Mouse (Mus musculus): Measurements from ENCODE around the gene Klhdc2. TPM values are rescaled to one million over a fixed set of nuclear protein-coding genes. Genes with fewer than 3 reads are reported as not detected.

Klhdc2 gene
- polyA plus RNA-seq, 1 experiment from 2014 or later: 288 TPM

- WGBS: 92% methylated on average over 8 of the region's 8 CpGs
- Histone ChIP-seq H3K27ac (replicated peaks) (no peak overlapping the region), H3K27me3 (no peaks in the 10 kb centered on the region), H3K9me3 (no peaks in the 10 kb centered on the region), H3K4me2 (replicated peaks) (no peak overlapping the region), H3K4me1 (no peaks in the 10 kb centered on the region), H3K36me3 (no peaks in the 10 kb centered on the region), H3K4me3 (no peak overlapping the region), H3K9ac (replicated peaks) (no peak overlapping the region)
- ATAC-seq (replicated peaks): no peak
These were observed 8.9 kb upstream of the Klhdc2 start for GRCm38 (mm10) chr12:69287535-69287934.

GRCm38 (mm10) chr12:69288699-69289098 lies 7.8 kb upstream of the Klhdc2 start:
- Histone ChIP-seq H3K9ac (replicated peaks) (no peak overlapping the region), H3K4me1 (no peaks in the 10 kb centered on the region), H3K9me3 (no peaks in the 10 kb centered on the region), H3K4me3 (no peak overlapping the region), H3K36me3 (no peaks in the 10 kb centered on the region), H3K27ac (replicated peaks) (no peak overlapping the region), H3K4me2 (replicated peaks) (no peak overlapping the region), H3K27me3 (no peaks in the 10 kb centered on the region)
- ATAC-seq (replicated peaks): no peak
- 79% methylated on average over 9 of the region's 9 CpGs for WGBS

GRCm38 (mm10) chr12:69292401-69292800 lies 4.1 kb upstream of the Klhdc2 start:
- no peak overlapping the region for H3K4me2 ChIP-seq (replicated peaks)
- no peaks in the 10 kb centered on the region for H3K27me3 ChIP-seq
- 85% methylated on average over 6 of the region's 6 CpGs for WGBS
- ATAC-seq (replicated peaks): no peak
- no peak overlapping the region for H3K9ac ChIP-seq (replicated peaks)
- H3K4me3 ChIP-seq: no peak overlapping the region
- no peaks in the 10 kb centered on the region for H3K36me3 ChIP-seq
- H3K27ac ChIP-seq (replicated peaks): no peak overlapping the region
- peaks cover 8% of the 10 kb centered on the region for H3K4me1 ChIP-seq
- no peaks in the 10 kb centered on the region for H3K9me3 ChIP-seq

- Histone ChIP-seq H3K36me3 (no peaks in the 10 kb centered on the region), H3K4me2 (replicated peaks) (no peak overlapping the region), H3K27me3 (no peaks in the 10 kb centered on the region)
These were observed 2.7 kb upstream of the Klhdc2 start for GRCm38 (mm10) chr12:69293815-69294214.

GRCm38 (mm10) chr12:69294936-69295335 lies 1.5 kb upstream of the Klhdc2 start:
- ATAC-seq (replicated peaks): no peak
- WGBS: 88% methylated on average over 2 of the region's 2 CpGs
- H3K9ac ChIP-seq (replicated peaks): no peak overlapping the region

More at GRCm38 (mm10) chr12:69293815-69294214, 2.7 kb upstream of the Klhdc2 start:
- no peak overlapping the region for H3K4me3 ChIP-seq
- H3K9ac ChIP-seq (replicated peaks): no peak overlapping the region
- H3K4me1 ChIP-seq: peaks cover 15% of the 10 kb centered on the region
- H3K27ac ChIP-seq (replicated peaks): no peak overlapping the region
- 61% methylated on average over 2 of the region's 2 CpGs for WGBS
- no peaks in the 10 kb centered on the region for H3K9me3 ChIP-seq
- ATAC-seq (replicated peaks): no peak

GRCm38 (mm10) chr12:69295651-69296050 lies 830 bp upstream of the Klhdc2 start:
- peak overlapping the region; percentile 98 for H3K9ac ChIP-seq (replicated peaks)
- WGBS: 89% methylated on average over 4 of the region's 4 CpGs
- peak overlapping the region; percentile 54 for H3K4me2 ChIP-seq (replicated peaks)
- H3K27me3 ChIP-seq: no peaks in the 10 kb centered on the region
- peak overlapping the region; percentile 95 for H3K27ac ChIP-seq (replicated peaks)
- peak overlapping the region; percentile 90 for H3K4me3 ChIP-seq
- peaks cover 8% of the 10 kb centered on the region for H3K36me3 ChIP-seq
- ATAC-seq (replicated peaks): no peak
- no peaks in the 10 kb centered on the region for H3K9me3 ChIP-seq
- H3K4me1 ChIP-seq: peaks cover 23% of the 10 kb centered on the region

More at GRCm38 (mm10) chr12:69294936-69295335, 1.5 kb upstream of the Klhdc2 start:
- peaks cover 1% of the 10 kb centered on the region; the same call in 1 of the 2 replicates for H3K36me3 ChIP-seq
- H3K27me3 ChIP-seq: no peaks in the 10 kb centered on the region
- no peaks in the 10 kb centered on the region for H3K9me3 ChIP-seq
- H3K4me1 ChIP-seq: peaks cover 23% of the 10 kb centered on the region
- no peak overlapping the region for H3K4me3 ChIP-seq
- no peak overlapping the region for H3K27ac ChIP-seq (replicated peaks)
- no peak overlapping the region for H3K4me2 ChIP-seq (replicated peaks)

- WGBS: 17% methylated on average over 20 of the region's 20 CpGs
- 0 out of 2 replicates have a peak, but pooled peaks have one; percentile 9 for ATAC-seq (replicated peaks)
- peaks cover 23% of the 10 kb centered on the region for H3K4me1 ChIP-seq
- peak overlapping the region; percentile 90 for H3K4me3 ChIP-seq
- peak overlapping the region; percentile 98 for H3K9ac ChIP-seq (replicated peaks)
- peaks cover 26% of the 10 kb centered on the region for H3K36me3 ChIP-seq
- no peaks in the 10 kb centered on the region for H3K9me3 ChIP-seq
- peak overlapping the region; percentile 54 for H3K4me2 ChIP-seq (replicated peaks)
- H3K27ac ChIP-seq (replicated peaks): peak overlapping the region; percentile 95
- no peaks in the 10 kb centered on the region for H3K27me3 ChIP-seq
These were observed 1.1 kb downstream of the Klhdc2 start for GRCm38 (mm10) chr12:69297411-69298150.

GRCm38 (mm10) chr12:69298281-69298680 lies 1.8 kb downstream of the Klhdc2 start:
- Histone ChIP-seq H3K4me3 (peak overlapping the region; percentile 90), H3K27me3 (no peaks in the 10 kb centered on the region)
- ATAC-seq (replicated peaks): no peak

GRCm38 (mm10) chr12:69299231-69299630 lies 2.8 kb downstream of the Klhdc2 start:
- no peak overlapping the region for H3K4me2 ChIP-seq (replicated peaks)
- no peaks in the 10 kb centered on the region for H3K9me3 ChIP-seq
- peaks cover 23% of the 10 kb centered on the region for H3K4me1 ChIP-seq
- no peak for ATAC-seq (replicated peaks)
- no peak overlapping the region for H3K9ac ChIP-seq (replicated peaks)
- no peak overlapping the region for H3K4me3 ChIP-seq
- H3K27me3 ChIP-seq: no peaks in the 10 kb centered on the region
- peaks cover 39% of the 10 kb centered on the region for H3K36me3 ChIP-seq
- no peak overlapping the region for H3K27ac ChIP-seq (replicated peaks)
- 83% methylated on average over 12 of the region's 12 CpGs for WGBS

More at GRCm38 (mm10) chr12:69298281-69298680, 1.8 kb downstream of the Klhdc2 start:
- Histone ChIP-seq H3K27ac (replicated peaks) (no peak overlapping the region), H3K4me2 (replicated peaks) (peak overlapping the region; percentile 54), H3K9me3 (no peaks in the 10 kb centered on the region), H3K9ac (replicated peaks) (no peak overlapping the region), H3K4me1 (peaks cover 23% of the 10 kb centered on the region), H3K36me3 (peaks cover 31% of the 10 kb centered on the region)
- 89% methylated on average over 4 of the region's 4 CpGs for WGBS

- Histone ChIP-seq H3K4me3 (no peak overlapping the region), H3K27me3 (no peaks in the 10 kb centered on the region), H3K4me1 (peaks cover 23% of the 10 kb centered on the region), H3K36me3 (peaks cover 43% of the 10 kb centered on the region), H3K9ac (replicated peaks) (no peak overlapping the region), H3K9me3 (no peaks in the 10 kb centered on the region), H3K4me2 (replicated peaks) (no peak overlapping the region), H3K27ac (replicated peaks) (no peak overlapping the region)
- ATAC-seq (replicated peaks): no peak
- WGBS: 91% methylated on average over 3 of the region's 3 CpGs
These were observed 3.4 kb downstream of the Klhdc2 start for GRCm38 (mm10) chr12:69299831-69300230.

- 90% methylated on average over 2 of the region's 2 CpGs for WGBS
- no peak overlapping the region for H3K27ac ChIP-seq (replicated peaks)
- H3K4me1 ChIP-seq: peaks cover 23% of the 10 kb centered on the region
- H3K36me3 ChIP-seq: peaks cover 49% of the 10 kb centered on the region
- ATAC-seq (replicated peaks): no peak
- H3K9me3 ChIP-seq: no peaks in the 10 kb centered on the region
- H3K4me2 ChIP-seq (replicated peaks): no peak overlapping the region
- no peak overlapping the region for H3K9ac ChIP-seq (replicated peaks)
- H3K27me3 ChIP-seq: no peaks in the 10 kb centered on the region
- H3K4me3 ChIP-seq: no peak overlapping the region
These were observed 3.9 kb downstream of the Klhdc2 start for GRCm38 (mm10) chr12:69300391-69300790.

- Histone ChIP-seq H3K36me3 (peaks cover 67% of the 10 kb centered on the region), H3K4me1 (peaks cover 15% of the 10 kb centered on the region), H3K4me3 (no peak overlapping the region), H3K27me3 (no peaks in the 10 kb centered on the region), H3K4me2 (replicated peaks) (no peak overlapping the region), H3K9ac (replicated peaks) (no peak overlapping the region), H3K27ac (replicated peaks) (no peak overlapping the region), H3K9me3 (no peaks in the 10 kb centered on the region)
- no peak for ATAC-seq (replicated peaks)
- 92% methylated on average over 12 of the region's 12 CpGs for WGBS
These were observed 5.7 kb downstream of the Klhdc2 start for GRCm38 (mm10) chr12:69302171-69302570.

Data from forebrain, embryonic 15.5 days (tissue).